Mouse (Mus musculus): Measurements from ENCODE around the gene Oas2. TPM values are rescaled to one million over a fixed set of nuclear protein-coding genes. Genes with fewer than 3 reads are reported as not detected.
A peak's percentile ranks its signal among the peaks of the same experiment; 100 is the strongest.

Oas2 gene
- polyA plus RNA-seq, 1 experiment from 2014 or later, result not detected

DNA sequence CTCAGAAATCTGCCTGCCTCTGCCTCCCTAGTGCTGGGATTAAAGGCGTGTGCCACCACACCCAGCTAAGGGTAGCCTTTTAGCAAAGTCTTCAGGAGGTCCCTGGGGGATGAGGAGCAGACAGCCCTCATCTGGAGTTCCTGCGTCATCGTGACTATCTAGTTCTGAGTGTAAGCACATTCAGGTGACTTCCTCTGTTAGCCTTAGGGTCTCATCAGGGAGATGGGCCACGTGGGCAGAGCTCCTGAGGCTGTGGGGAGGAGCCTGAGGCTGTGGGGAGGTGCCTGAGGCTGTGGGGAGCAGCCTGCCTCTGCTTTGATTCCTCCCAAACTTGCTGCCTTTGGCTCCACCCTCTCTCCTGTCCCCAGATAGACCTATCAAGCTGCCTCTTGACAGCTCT lies 52.8 kb downstream of the Oas2 start:
- no peak overlapping the region for H3K27ac ChIP-seq (ENCODE audit: low read depth, low read length)
- WGBS, result 64% methylated on average over 4 of the region's 4 CpGs
- no peak for DNase-seq (ENCODE audit: low spot score)
- H3K4me3 ChIP-seq (ENCODE audit: low read depth, low read length), result no peak overlapping the region
- H3K9ac ChIP-seq (ENCODE audit: low read length), result no peak overlapping the region
- peaks cover 56% of the 10 kb centered on the region for H3K27me3 ChIP-seq (ENCODE audit: control insufficient read depth, insufficient read depth, low read length)
- H3K4me2 ChIP-seq (ENCODE audit: low read depth), result no peak overlapping the region
- H3K4me1 ChIP-seq (ENCODE audit: control insufficient read depth, insufficient read depth, low read length), result peaks cover 4% of the 10 kb centered on the region; the same call in 1 of the 2 replicates
- no peaks in the 10 kb centered on the region for H3K36me3 ChIP-seq (ENCODE audit: control insufficient read depth, insufficient read depth, low read length)
- ATAC-seq (ENCODE audit: insufficient read depth, low FRiP score, low TSS enrichment), result no peak
- no peaks in the 10 kb centered on the region for H3K9me3 ChIP-seq (ENCODE audit: control insufficient read depth, low read length)

GRCm38 (mm10) chr5:120696057-120696743 lies 53.5 kb downstream of the Oas2 start:
- no peak overlapping the region for H3K27ac ChIP-seq (ENCODE audit: low read depth, low read length)
- 74% methylated on average over 16 of the region's 16 CpGs for WGBS
- DNase-seq (ENCODE audit: low spot score) (no peak), ATAC-seq (ENCODE audit: insufficient read depth, low FRiP score, low TSS enrichment) (no peak)
- H3K4me2 ChIP-seq (ENCODE audit: low read depth), result no peak overlapping the region
- no peak overlapping the region for H3K9ac ChIP-seq (ENCODE audit: low read length)
- no peaks in the 10 kb centered on the region for H3K36me3 ChIP-seq (ENCODE audit: control insufficient read depth, insufficient read depth, low read length)
- peaks cover 4% of the 10 kb centered on the region; the same call in 1 of the 2 replicates for H3K4me1 ChIP-seq (ENCODE audit: control insufficient read depth, insufficient read depth, low read length)
- H3K9me3 ChIP-seq (ENCODE audit: control insufficient read depth, low read length), result no peaks in the 10 kb centered on the region
- H3K27me3 ChIP-seq (ENCODE audit: control insufficient read depth, insufficient read depth, low read length), result peaks cover 60% of the 10 kb centered on the region
- H3K4me3 ChIP-seq (ENCODE audit: low read depth, low read length), result no peak overlapping the region

GRCm38 (mm10) chr5:120694695-120695074 lies 55.0 kb downstream of the Oas2 start:
- no peaks in the 10 kb centered on the region for H3K36me3 ChIP-seq (ENCODE audit: control insufficient read depth, insufficient read depth, low read length)
- DNase-seq (ENCODE audit: low spot score), result no peak
- under 1% methylated on average over 41 of the region's 41 CpGs for WGBS
- no peaks in the 10 kb centered on the region for H3K9me3 ChIP-seq (ENCODE audit: control insufficient read depth, low read length)
- no peak overlapping the region for H3K9ac ChIP-seq (ENCODE audit: low read length)
- ATAC-seq (ENCODE audit: insufficient read depth, low FRiP score, low TSS enrichment), result no peak
- peaks cover 54% of the 10 kb centered on the region for H3K27me3 ChIP-seq (ENCODE audit: control insufficient read depth, insufficient read depth, low read length)
- peak overlapping the region; percentile 36 for H3K4me2 ChIP-seq (ENCODE audit: low read depth)
- peak overlapping the region; percentile 4; the same call in 1 of the 2 replicates for H3K4me3 ChIP-seq (ENCODE audit: low read depth, low read length)
- peaks cover 4% of the 10 kb centered on the region; the same call in 1 of the 2 replicates for H3K4me1 ChIP-seq (ENCODE audit: control insufficient read depth, insufficient read depth, low read length)
- no peak overlapping the region for H3K27ac ChIP-seq (ENCODE audit: low read depth, low read length)

GRCm38 (mm10) chr5:120693931-120694694 lies 55.5 kb downstream of the Oas2 start:
- H3K4me3 ChIP-seq (ENCODE audit: low read depth, low read length), result peak overlapping the region; percentile 4; the same call in 1 of the 2 replicates
- H3K27ac ChIP-seq (ENCODE audit: low read depth, low read length), result no peak overlapping the region
- H3K9me3 ChIP-seq (ENCODE audit: control insufficient read depth, low read length), result no peaks in the 10 kb centered on the region
- ATAC-seq (ENCODE audit: insufficient read depth, low FRiP score, low TSS enrichment) (no peak), DNase-seq (ENCODE audit: low spot score) (no peak)
- peak overlapping the region; percentile 36 for H3K4me2 ChIP-seq (ENCODE audit: low read depth)
- WGBS, result 13% methylated on average over 35 of the region's 38 CpGs
- H3K36me3 ChIP-seq (ENCODE audit: control insufficient read depth, insufficient read depth, low read length), result no peaks in the 10 kb centered on the region
- peaks cover 53% of the 10 kb centered on the region for H3K27me3 ChIP-seq (ENCODE audit: control insufficient read depth, insufficient read depth, low read length)
- H3K4me1 ChIP-seq (ENCODE audit: control insufficient read depth, insufficient read depth, low read length), result peaks cover 4% of the 10 kb centered on the region; the same call in 1 of the 2 replicates
- H3K9ac ChIP-seq (ENCODE audit: low read length), result no peak overlapping the region

DNA sequence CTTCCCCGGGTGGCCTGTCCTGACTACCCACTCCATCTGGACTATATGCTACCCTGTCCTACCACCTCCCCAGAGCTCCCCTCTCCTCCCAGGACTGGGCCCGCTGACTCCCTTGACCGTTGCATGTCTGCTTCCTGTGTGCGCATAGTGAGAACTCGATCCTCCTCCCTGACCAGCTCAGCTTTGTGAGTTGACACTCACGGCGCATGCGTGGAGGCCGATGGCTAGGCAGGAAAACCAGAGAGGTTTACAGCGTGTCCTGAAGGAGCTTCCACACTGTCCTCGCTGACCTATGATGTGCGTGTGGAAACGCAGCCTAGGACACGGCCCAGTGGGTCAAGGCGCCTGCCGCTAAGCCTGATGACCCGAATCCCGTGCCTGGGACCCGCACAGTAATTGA lies 57.6 kb downstream of the Oas2 start:
- ATAC-seq (ENCODE audit: insufficient read depth, low FRiP score, low TSS enrichment) (no peak), DNase-seq (ENCODE audit: low spot score) (no peak)
- Histone ChIP-seq H3K27me3 (ENCODE audit: control insufficient read depth, insufficient read depth, low read length) (peaks cover 51% of the 10 kb centered on the region), H3K4me1 (ENCODE audit: control insufficient read depth, insufficient read depth, low read length) (peaks cover 4% of the 10 kb centered on the region; the same call in 1 of the 2 replicates), H3K27ac (ENCODE audit: low read depth, low read length) (no peak overlapping the region), H3K4me3 (ENCODE audit: low read depth, low read length) (no peak overlapping the region), H3K4me2 (ENCODE audit: low read depth) (no peak overlapping the region), H3K9ac (ENCODE audit: low read length) (no peak overlapping the region), H3K36me3 (ENCODE audit: control insufficient read depth, insufficient read depth, low read length) (no peaks in the 10 kb centered on the region), H3K9me3 (ENCODE audit: control insufficient read depth, low read length) (no peaks in the 10 kb centered on the region)
- 78% methylated on average over 19 of the region's 19 CpGs for WGBS

- Histone ChIP-seq H3K4me3 (ENCODE audit: low read depth, low read length) (no peak overlapping the region), H3K4me1 (ENCODE audit: control insufficient read depth, insufficient read depth, low read length) (peaks cover 4% of the 10 kb centered on the region; the same call in 1 of the 2 replicates), H3K4me2 (ENCODE audit: low read depth) (no peak overlapping the region), H3K9me3 (ENCODE audit: control insufficient read depth, low read length) (no peaks in the 10 kb centered on the region), H3K27ac (ENCODE audit: low read depth, low read length) (no peak overlapping the region), H3K36me3 (ENCODE audit: control insufficient read depth, insufficient read depth, low read length) (no peaks in the 10 kb centered on the region), H3K27me3 (ENCODE audit: control insufficient read depth, insufficient read depth, low read length) (peaks cover 37% of the 10 kb centered on the region), H3K9ac (ENCODE audit: low read length) (no peak overlapping the region)
- no peak for ATAC-seq (ENCODE audit: insufficient read depth, low FRiP score, low TSS enrichment)
- DNase-seq (ENCODE audit: low spot score), result no peak
- WGBS, result 67% methylated on average over 4 of the region's 4 CpGs
These were observed 59.2 kb downstream of the Oas2 start for GRCm38 (mm10) chr5:120690417-120690816.

DNA sequence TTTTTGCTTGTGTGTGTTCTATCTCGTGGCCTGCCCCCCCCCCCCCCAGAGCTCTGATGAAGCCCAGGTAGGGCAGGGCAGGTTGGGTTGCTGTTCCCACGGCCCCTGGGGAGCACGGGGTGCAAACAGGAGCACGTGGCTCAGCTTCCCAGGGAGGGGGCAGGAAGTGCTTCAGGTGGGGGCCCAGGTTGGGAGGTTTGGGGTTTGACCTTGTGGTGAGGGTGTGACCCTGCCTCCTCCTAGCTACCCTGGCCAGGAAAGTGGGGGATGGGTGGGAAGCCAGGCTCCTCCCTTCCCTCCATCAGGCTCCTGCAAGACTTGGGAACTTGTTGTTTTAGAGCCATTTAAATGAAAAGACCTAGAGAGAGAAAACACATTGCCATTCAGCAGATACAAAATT lies 61.2 kb downstream of the Oas2 start:
- ATAC-seq (ENCODE audit: insufficient read depth, low FRiP score, low TSS enrichment) (no peak), DNase-seq (ENCODE audit: low spot score) (no peak)
- Histone ChIP-seq H3K36me3 (ENCODE audit: control insufficient read depth, insufficient read depth, low read length) (no peaks in the 10 kb centered on the region), H3K9ac (ENCODE audit: low read length) (no peak overlapping the region), H3K27ac (ENCODE audit: low read depth, low read length) (no peak overlapping the region), H3K4me1 (ENCODE audit: control insufficient read depth, insufficient read depth, low read length) (no peaks in the 10 kb centered on the region), H3K4me2 (ENCODE audit: low read depth) (no peak overlapping the region), H3K9me3 (ENCODE audit: control insufficient read depth, low read length) (no peaks in the 10 kb centered on the region), H3K27me3 (ENCODE audit: control insufficient read depth, insufficient read depth, low read length) (peaks cover 29% of the 10 kb centered on the region), H3K4me3 (ENCODE audit: low read depth, low read length) (no peak overlapping the region)
- 57% methylated on average over 4 of the region's 4 CpGs for WGBS

GRCm38 (mm10) chr5:120687897-120688296 lies 61.8 kb downstream of the Oas2 start:
- no peaks in the 10 kb centered on the region for H3K36me3 ChIP-seq (ENCODE audit: control insufficient read depth, insufficient read depth, low read length)
- H3K4me2 ChIP-seq (ENCODE audit: low read depth), result no peak overlapping the region
- H3K4me3 ChIP-seq (ENCODE audit: low read depth, low read length), result no peak overlapping the region
- no peak overlapping the region for H3K9ac ChIP-seq (ENCODE audit: low read length)
- H3K9me3 ChIP-seq (ENCODE audit: control insufficient read depth, low read length), result no peaks in the 10 kb centered on the region
- no peak for DNase-seq (ENCODE audit: low spot score)
- peaks cover 28% of the 10 kb centered on the region for H3K27me3 ChIP-seq (ENCODE audit: control insufficient read depth, insufficient read depth, low read length)
- 87% methylated on average over 5 of the region's 5 CpGs for WGBS
- no peaks in the 10 kb centered on the region for H3K4me1 ChIP-seq (ENCODE audit: control insufficient read depth, insufficient read depth, low read length)
- no peak overlapping the region for H3K27ac ChIP-seq (ENCODE audit: low read depth, low read length)
- no peak for ATAC-seq (ENCODE audit: insufficient read depth, low FRiP score, low TSS enrichment)

GRCm38 (mm10) chr5:120687484-120687851 lies 62.2 kb downstream of the Oas2 start:
- Histone ChIP-seq H3K4me3 (ENCODE audit: low read depth, low read length) (no peak overlapping the region), H3K27me3 (ENCODE audit: control insufficient read depth, insufficient read depth, low read length) (peaks cover 30% of the 10 kb centered on the region), H3K9me3 (ENCODE audit: control insufficient read depth, low read length) (no peaks in the 10 kb centered on the region), H3K27ac (ENCODE audit: low read depth, low read length) (no peak overlapping the region), H3K36me3 (ENCODE audit: control insufficient read depth, insufficient read depth, low read length) (no peaks in the 10 kb centered on the region), H3K4me1 (ENCODE audit: control insufficient read depth, insufficient read depth, low read length) (0 out of 2 replicates have a peak, but pooled peaks cover under 1% of the 10 kb centered on the region), H3K9ac (ENCODE audit: low read length) (no peak overlapping the region), H3K4me2 (ENCODE audit: low read depth) (no peak overlapping the region)
- ATAC-seq (ENCODE audit: insufficient read depth, low FRiP score, low TSS enrichment) (no peak), DNase-seq (ENCODE audit: low spot score) (no peak)
- 91% methylated on average over 3 of the region's 3 CpGs for WGBS
